Mouse (Mus musculus): ENCODE data around the gene Kxd1. TPM values are rescaled to one million over a fixed set of nuclear protein-coding genes. Genes with fewer than 3 reads are reported as not detected.

Gene Kxd1
- polyA plus RNA-seq, 1 experiment from 2014 or later = 81.4 TPM

DNA sequence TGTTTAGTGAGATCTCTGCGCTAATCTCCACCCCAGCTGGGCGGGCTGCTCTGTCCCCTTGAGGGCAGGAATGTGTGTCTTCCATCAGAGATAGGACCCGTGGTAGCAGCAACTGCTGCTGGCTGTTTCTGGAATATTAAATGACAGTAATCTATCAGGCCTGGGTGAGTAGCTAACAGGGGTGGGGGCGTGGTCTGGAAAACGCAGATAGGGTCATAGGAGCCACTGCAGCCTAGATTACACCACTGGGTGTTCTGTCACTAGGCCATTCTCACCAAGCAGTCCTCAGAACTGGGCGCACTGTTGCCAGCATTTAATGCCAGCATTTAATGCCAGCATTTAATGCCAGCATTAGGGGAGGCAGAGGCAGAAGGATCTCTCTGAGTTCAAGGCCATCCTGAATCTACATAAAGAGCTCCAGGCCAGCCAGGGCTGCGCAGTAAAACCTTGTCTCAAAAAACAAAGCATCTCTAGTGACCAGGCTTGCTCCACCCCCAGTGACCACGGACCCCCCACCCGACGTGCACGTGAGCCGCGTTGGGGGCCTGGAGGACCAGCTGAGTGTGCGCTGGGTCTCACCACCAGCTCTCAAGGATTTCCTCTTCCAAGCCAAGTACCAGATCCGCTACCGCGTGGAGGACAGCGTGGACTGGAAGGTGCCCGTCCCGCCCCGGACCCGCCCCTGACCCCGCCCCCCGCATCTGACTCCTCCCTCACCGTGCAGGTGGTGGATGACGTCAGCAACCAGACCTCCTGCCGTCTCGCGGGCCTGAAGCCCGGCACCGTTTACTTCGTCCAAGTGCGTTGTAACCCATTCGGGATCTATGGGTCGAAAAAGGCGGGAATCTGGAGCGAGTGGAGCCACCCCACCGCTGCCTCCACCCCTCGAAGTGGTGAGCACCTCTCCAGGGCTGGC lies 27.1 kb downstream of the Kxd1 start:
- ChIA-PET CTCF (interaction anchor here (0.9 to 1.0 kb wide), 2 partner anchors 53 to 117 kb away, joined by 3 to 7 read pairs; no protein-coding TSS in a partner anchor), POLR2A (interaction anchor here (0.5 kb wide), 1 partner anchor 406 kb away, joined by 5 read pairs; no protein-coding TSS in a partner anchor)
- H3K27me3 ChIP-seq = no peaks in the 10 kb centered on the region
- in situ Hi-C loops (cut with MboI; ENCODE audit: low pct_unique_long_range_greater_than_20kb) = loop anchor here (5.0 kb wide), 2 partner anchors 88 to 123 kb away; no protein-coding TSS in a partner anchor
- no peak for ATAC-seq
- no peak for TF ChIP-seq CTCF (IDR thresholded peaks at IDR 0.05)
- DNase-seq (ENCODE audit: low read depth, low spot score) = no peak

DNA sequence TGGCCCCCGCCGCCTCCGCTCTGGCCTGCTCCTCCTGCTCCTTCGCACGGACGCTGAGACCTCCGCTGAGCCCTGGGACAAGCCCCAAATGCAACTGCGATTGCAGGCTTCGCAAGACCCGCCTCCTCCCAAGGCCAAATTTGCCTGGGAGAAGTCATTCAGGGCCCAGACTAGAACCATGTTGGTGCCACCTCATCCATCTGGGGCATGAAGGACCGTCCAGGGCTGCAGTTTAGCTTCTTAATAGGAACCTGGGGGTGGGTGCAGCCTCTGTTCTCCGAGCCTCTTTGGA lies 32.0 kb downstream of the Kxd1 start:
- ChIA-PET POLR2A (interaction anchor here (1.2 to 1.4 kb wide), 2 partner anchors 25 to 44 kb away, joined by 3 to 4 read pairs; partner anchors contain the start of gene Ell), CTCF (interaction anchor here (2.6 kb wide), 1 partner anchor 9 kb away, joined by 7 read pairs; no protein-coding TSS in a partner anchor)
- ATAC-seq = no peak
- DNase-seq (ENCODE audit: low read depth, low spot score) = no peak
- in situ Hi-C loops (cut with MboI; ENCODE audit: low pct_unique_long_range_greater_than_20kb) = no loop called here
- no peak for TF ChIP-seq CTCF (IDR thresholded peaks at IDR 0.05)
- H3K27me3 ChIP-seq = no peaks in the 10 kb centered on the region

DNA sequence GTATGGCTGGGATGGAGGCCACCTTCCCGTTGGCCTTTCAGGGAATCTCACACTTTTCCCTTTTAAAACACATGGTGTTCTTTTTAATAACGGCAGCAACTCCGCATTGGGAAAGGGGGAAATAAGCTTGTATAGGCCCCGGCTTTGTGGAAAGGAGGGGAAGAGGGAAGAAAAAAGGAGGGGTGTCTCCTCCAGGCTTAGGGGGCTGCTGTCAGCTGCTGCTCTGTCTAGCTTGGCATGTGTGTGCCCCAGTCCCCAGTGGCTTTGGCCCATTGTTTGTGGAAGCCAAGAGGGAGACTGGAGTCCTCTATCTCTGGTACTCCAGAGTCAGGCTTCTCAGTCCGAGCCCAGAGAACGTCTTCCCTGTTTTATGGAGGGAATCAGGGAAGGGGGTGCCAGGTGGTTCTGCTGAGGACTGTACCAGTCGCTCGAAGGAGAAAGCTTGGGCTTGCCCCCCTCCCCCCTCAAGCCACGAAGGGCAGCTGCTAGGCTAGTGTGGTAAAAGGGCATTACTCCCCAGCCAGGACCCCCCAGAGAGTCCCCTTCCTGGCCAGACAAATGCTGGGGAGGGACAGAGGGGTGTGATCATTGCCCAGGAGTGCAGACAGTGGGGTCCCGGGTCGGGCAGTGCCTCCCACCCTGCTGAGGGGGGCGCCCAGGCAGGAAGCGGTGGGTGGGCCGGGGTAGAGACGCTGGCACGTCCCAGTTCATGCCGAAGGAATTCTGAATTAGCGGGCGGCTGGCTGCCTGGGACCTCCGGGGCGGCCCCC lies 32.6 kb downstream of the Kxd1 start:
- CTCF ChIA-PET = interaction anchor here (2.6 kb wide), 1 partner anchor 10 kb away, joined by 7 read pairs; no protein-coding TSS in a partner anchor
- DNase-seq (ENCODE audit: low read depth, low spot score) = no peak
- POLR2A ChIA-PET = interaction anchor here (1.2 to 1.4 kb wide), 2 partner anchors 25 to 44 kb away, joined by 3 to 4 read pairs; partner anchors contain the start of gene Ell

GRCm38 (mm10) chr8:70494416-70494945 lies 33.3 kb downstream of the Kxd1 start:
- in situ Hi-C loops (cut with MboI; ENCODE audit: low pct_unique_long_range_greater_than_20kb) = no loop called here
- no peaks in the 10 kb centered on the region for H3K27me3 ChIP-seq
- DNase-seq (ENCODE audit: low read depth, low spot score) (no peak), ATAC-seq (no peak)
- TF ChIP-seq CTCF (IDR thresholded peaks at IDR 0.05) = no peak
- ChIA-PET POLR2A (interaction anchor here (0.5 to 1.2 kb wide), 2 partner anchors 45 to 245 kb away, joined by 3 to 4 read pairs; partner anchors contain the start of gene Ell), CTCF (interaction anchor here (2.6 kb wide), 1 partner anchor 10 kb away, joined by 7 read pairs; no protein-coding TSS in a partner anchor)

More for the DNA sequence above, 32.6 kb downstream of the Kxd1 start:
- TF ChIP-seq CTCF (IDR thresholded peaks at IDR 0.05) = no peak
- no peaks in the 10 kb centered on the region for H3K27me3 ChIP-seq
- ATAC-seq = no peak
- in situ Hi-C loops (cut with MboI; ENCODE audit: low pct_unique_long_range_greater_than_20kb) = no loop called here

GRCm38 (mm10) chr8:70493692-70494415 lies 33.9 kb downstream of the Kxd1 start:
- in situ Hi-C loops (cut with MboI; ENCODE audit: low pct_unique_long_range_greater_than_20kb) = no loop called here
- H3K27me3 ChIP-seq = no peaks in the 10 kb centered on the region
- CTCF ChIA-PET = interaction anchor here (2.6 kb wide), 1 partner anchor 11 kb away, joined by 7 read pairs; no protein-coding TSS in a partner anchor
- POLR2A ChIA-PET = interaction anchor here (0.5 kb wide), 1 partner anchor 245 kb away, joined by 3 read pairs; no protein-coding TSS in a partner anchor
- peak; percentile 19 for ATAC-seq
- DNase-seq (ENCODE audit: low read depth, low spot score) = no peak
- TF ChIP-seq CTCF (IDR thresholded peaks at IDR 0.05) = no peak

GRCm38 (mm10) chr8:70492664-70493640 lies 34.8 kb downstream of the Kxd1 start, which contains the start of gene Crlf1:
Gene Crlf1 (plus strand): TSS chr8:70493158.
- no peaks in the 10 kb centered on the region for H3K27me3 ChIP-seq
- no peak for TF ChIP-seq CTCF (IDR thresholded peaks at IDR 0.05)
- DNase-seq (ENCODE audit: low read depth, low spot score) (no peak), ATAC-seq (no peak)
- in situ Hi-C loops (cut with MboI; ENCODE audit: low pct_unique_long_range_greater_than_20kb) = no loop called here
- ChIA-PET CTCF (no interaction called here), POLR2A (no interaction called here)

DNA sequence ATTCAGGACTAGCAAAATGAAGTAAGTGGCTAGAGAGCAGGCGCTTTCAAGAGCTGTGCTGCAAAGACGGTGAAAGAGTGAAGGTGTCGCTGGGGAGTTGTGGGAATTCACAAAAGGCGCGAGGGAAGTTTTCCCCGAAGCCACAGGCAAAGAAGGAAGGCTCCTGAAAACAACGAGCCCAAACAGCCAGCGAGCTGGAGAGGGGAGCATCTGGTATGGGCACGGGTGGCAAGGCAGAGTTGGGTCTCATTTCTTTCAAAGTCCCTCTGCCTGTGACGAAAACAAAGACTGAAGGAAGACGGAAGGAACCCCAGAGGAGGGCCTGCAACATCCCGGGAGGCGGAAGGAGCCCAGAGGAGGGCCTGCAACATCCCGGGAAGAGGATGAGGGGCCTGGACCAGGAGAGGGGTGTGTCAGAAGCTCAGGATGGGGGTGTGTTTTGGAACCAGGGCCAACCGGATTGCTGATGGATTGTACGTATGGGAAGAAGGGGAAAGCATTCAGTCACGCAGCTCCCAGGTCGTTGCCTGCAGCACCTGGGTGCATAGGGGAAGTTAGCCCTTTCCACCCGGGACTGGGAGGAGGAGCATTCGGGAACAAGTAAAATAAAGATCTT lies 36.8 kb downstream of the Kxd1 start:
- in situ Hi-C loops (cut with MboI; ENCODE audit: low pct_unique_long_range_greater_than_20kb) = no loop called here
- no peak for DNase-seq (ENCODE audit: low read depth, low spot score)
- no peaks in the 10 kb centered on the region for H3K27me3 ChIP-seq
- no peak for TF ChIP-seq CTCF (IDR thresholded peaks at IDR 0.05)
- ChIA-PET POLR2A (no interaction called here), CTCF (no interaction called here)
- no peak for ATAC-seq

GRCm38 (mm10) chr8:70490061-70490879 lies 37.5 kb downstream of the Kxd1 start:
- ATAC-seq (no peak), DNase-seq (ENCODE audit: low read depth, low spot score) (no peak)
- in situ Hi-C loops (cut with MboI; ENCODE audit: low pct_unique_long_range_greater_than_20kb) = no loop called here
- ChIA-PET CTCF (no interaction called here), POLR2A (no interaction called here)
- no peaks in the 10 kb centered on the region for H3K27me3 ChIP-seq
- no peak for TF ChIP-seq CTCF (IDR thresholded peaks at IDR 0.05)
